Mouse (Mus musculus) ES-Bruce4 (cell line): ENCODE measurements at regions not wholly inside any gene's neighbourhood (a gene's known extent, or its start where the extent isn't known, plus 50 kb on each side); places are given as distances from the start of the nearest gene placed in this dataset.

Experiments
- H3K27ac ChIP-seq: 2 replicates; pipeline ENCODE4 v1.5.1; 2012; ENCODE audit warnings: low read length, inconsistent platforms; ENCODE audit not compliant: insufficient read depth
- H3K27me3 ChIP-seq: 2 replicates; pipeline ENCODE4 v1.6.1; 2012; ENCODE audit warnings: mild to moderate bottlenecking, low read length, inconsistent platforms; ENCODE audit not compliant: control insufficient read depth, poor library complexity, insufficient read depth, severe bottlenecking
- H3K36me3 ChIP-seq: 2 replicates; pipeline ENCODE4 v1.6.1; 2012; ENCODE audit warnings: inconsistent platforms, mild to moderate bottlenecking, low read length, moderate library complexity; ENCODE audit not compliant: control insufficient read depth, poor library complexity, insufficient read depth, severe bottlenecking
- H3K4me1 ChIP-seq: one replicate; pipeline ENCODE4 v1.8.1; 2011; ENCODE audit warnings: low read length; ENCODE audit not compliant: control insufficient read depth, insufficient read depth
- H3K4me3 ChIP-seq: 2 replicates; pipeline ENCODE4 v1.5.1; 2011; ENCODE audit warnings: low read depth, mild to moderate bottlenecking, low read length
- H3K9ac ChIP-seq: 2 replicates; pipeline ENCODE4 v1.6.1; 2012; ENCODE audit warnings: low read depth, mild to moderate bottlenecking, inconsistent platforms; ENCODE audit not compliant: poor library complexity, severe bottlenecking
- H3K9me3 ChIP-seq: replicated peaks from 2 replicates; pipeline ENCODE4 v1.6.1; 2012; ENCODE audit warnings: mild to moderate bottlenecking, low read length, inconsistent platforms; ENCODE audit not compliant: control insufficient read depth, poor library complexity, insufficient read depth, severe bottlenecking
- CTCF ChIP-seq: IDR thresholded peaks from one replicate; pipeline ENCODE4 v1.8.1; 2011; ENCODE audit warnings: low read depth, low read length
- EP300 ChIP-seq: IDR thresholded peaks from 2 replicates; pipeline ENCODE4 v1.6.1; 2011; ENCODE audit warnings: low read depth, low read length; ENCODE audit not compliant: insufficient read depth
- POLR2A ChIP-seq: IDR thresholded peaks from one replicate; pipeline ENCODE4 v1.8.1; 2011; ENCODE audit warnings: low read length; ENCODE audit not compliant: insufficient read depth

DNA sequence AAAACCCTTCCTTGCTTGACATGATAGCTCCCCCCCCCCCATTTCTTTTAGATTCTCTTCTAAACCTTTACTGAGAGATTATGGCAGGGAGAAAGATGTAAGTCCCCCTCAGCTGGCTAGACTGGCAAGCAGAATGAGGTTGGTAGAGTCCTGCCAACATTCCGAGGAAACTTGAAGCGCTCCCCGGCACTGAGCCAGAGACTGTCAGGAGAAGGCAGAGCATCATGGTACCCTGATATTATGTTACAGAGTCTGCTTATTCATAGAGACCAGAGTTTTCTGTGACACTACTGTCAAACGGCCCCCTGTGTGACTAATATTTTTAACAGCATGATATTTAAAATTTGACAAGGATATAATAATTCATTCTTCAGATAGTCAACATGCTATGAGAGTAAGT lies 358.0 kb upstream of the Zic4 start:
- H3K4me3 ChIP-seq: no peak overlapping the region
- no peaks in the 10 kb centered on the region for H3K9me3 ChIP-seq
- H3K27ac ChIP-seq: no peak overlapping the region
- TF ChIP-seq EP300 (no peak), POLR2A (no peak), CTCF (no peak)
- no peaks in the 10 kb centered on the region for H3K36me3 ChIP-seq
- no peaks in the 10 kb centered on the region for H3K27me3 ChIP-seq
- H3K4me1 ChIP-seq: no peaks in the 10 kb centered on the region
- no peak overlapping the region for H3K9ac ChIP-seq

DNA sequence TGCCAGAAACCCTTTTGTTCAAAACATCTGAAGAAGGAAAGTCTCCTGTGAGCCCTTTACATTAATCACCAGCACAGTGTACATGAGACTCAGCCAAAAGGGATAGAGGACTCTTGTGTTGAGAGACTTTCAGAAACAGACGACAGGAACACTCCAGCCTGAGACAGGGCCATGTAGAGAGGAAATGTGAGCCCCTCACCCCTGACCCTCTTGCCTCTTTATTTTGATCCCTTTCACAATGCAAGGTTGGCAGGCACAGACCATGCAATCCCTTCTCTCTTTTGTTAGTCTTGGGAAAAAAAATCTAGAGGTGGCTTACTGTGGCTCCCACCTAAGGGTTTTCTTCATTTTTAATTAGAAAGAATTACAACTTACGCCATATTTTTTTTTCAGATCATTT lies 321.7 kb upstream of the Zic4 start:
- H3K9me3 ChIP-seq: no peaks in the 10 kb centered on the region
- TF ChIP-seq CTCF: no peak
- TF ChIP-seq POLR2A: no peak
- no peak for TF ChIP-seq EP300
- H3K27ac ChIP-seq: no peak overlapping the region
- H3K4me3 ChIP-seq: no peak overlapping the region
- no peaks in the 10 kb centered on the region for H3K36me3 ChIP-seq
- H3K4me1 ChIP-seq: no peaks in the 10 kb centered on the region
- H3K9ac ChIP-seq: no peak overlapping the region
- H3K27me3 ChIP-seq: no peaks in the 10 kb centered on the region

- H3K4me1 ChIP-seq: no peaks in the 10 kb centered on the region
- no peak overlapping the region for H3K27ac ChIP-seq
- no peak overlapping the region for H3K9ac ChIP-seq
- H3K4me3 ChIP-seq: no peak overlapping the region
- no peaks in the 10 kb centered on the region for H3K27me3 ChIP-seq
- no peak for TF ChIP-seq EP300
- TF ChIP-seq POLR2A: no peak
- no peak for TF ChIP-seq CTCF
- H3K36me3 ChIP-seq: no peaks in the 10 kb centered on the region
- no peaks in the 10 kb centered on the region for H3K9me3 ChIP-seq
Measured at GRCm38 (mm10) chr9:91048569-91048968, 313.6 kb upstream of the Zic4 start.

GRCm38 (mm10) chr9:91053065-91053793 lies 309.0 kb upstream of the Zic4 start:
- H3K4me3 ChIP-seq: no peak overlapping the region
- no peak overlapping the region for H3K27ac ChIP-seq
- no peaks in the 10 kb centered on the region for H3K36me3 ChIP-seq
- TF ChIP-seq EP300: no peak
- TF ChIP-seq POLR2A: no peak
- TF ChIP-seq CTCF: no peak
- no peaks in the 10 kb centered on the region for H3K4me1 ChIP-seq
- H3K9me3 ChIP-seq: no peaks in the 10 kb centered on the region
- no peak overlapping the region for H3K9ac ChIP-seq
- H3K27me3 ChIP-seq: no peaks in the 10 kb centered on the region

DNA sequence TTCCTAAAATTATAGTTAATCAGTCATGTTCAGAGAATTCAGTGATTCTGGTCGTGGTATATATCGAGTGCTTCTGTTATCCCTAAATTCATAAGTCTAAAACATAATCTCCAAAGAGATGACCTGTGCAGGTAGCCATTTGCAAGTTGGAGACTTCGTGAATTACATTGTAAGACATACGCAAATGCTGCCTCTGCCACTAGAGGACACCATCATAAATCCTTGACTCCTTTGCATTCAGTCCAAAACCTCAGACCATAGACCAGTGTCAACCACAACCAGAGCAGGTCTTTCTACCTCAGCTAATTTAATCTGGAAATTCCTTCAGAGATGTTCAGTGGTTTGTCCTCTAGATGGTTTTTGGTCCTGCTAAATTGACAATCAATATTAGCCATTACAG lies 302.8 kb upstream of the Zic4 start:
- no peak for TF ChIP-seq CTCF
- TF ChIP-seq POLR2A: no peak
- no peak for TF ChIP-seq EP300
- H3K27ac ChIP-seq: no peak overlapping the region
- no peak overlapping the region for H3K4me3 ChIP-seq
- no peaks in the 10 kb centered on the region for H3K9me3 ChIP-seq
- no peaks in the 10 kb centered on the region for H3K4me1 ChIP-seq
- H3K36me3 ChIP-seq: no peaks in the 10 kb centered on the region
- H3K27me3 ChIP-seq: no peaks in the 10 kb centered on the region
- H3K9ac ChIP-seq: no peak overlapping the region

DNA sequence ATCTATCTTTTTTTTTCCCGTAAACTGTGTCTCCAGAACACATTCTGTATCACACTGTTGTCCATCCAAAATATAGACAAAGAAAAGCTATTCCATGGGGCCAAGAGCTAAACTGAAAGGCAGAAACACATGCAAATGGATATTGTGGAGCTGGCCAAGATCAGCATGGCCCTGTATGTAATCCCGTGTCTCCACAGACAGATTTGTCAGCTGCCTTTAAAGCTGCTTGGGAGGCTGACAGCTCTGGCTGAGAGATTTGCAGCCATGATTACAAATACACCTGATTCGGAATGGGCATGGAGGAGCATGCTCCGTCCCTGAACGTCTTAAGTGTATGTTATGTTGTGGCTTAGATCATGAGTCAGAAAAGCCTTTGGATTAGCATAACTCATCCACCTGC lies 292.7 kb upstream of the Zic4 start:
- Histone ChIP-seq H3K27me3 (no peaks in the 10 kb centered on the region), H3K9me3 (no peaks in the 10 kb centered on the region)
- TF ChIP-seq EP300: no peak
- no peak for TF ChIP-seq CTCF

More for the DNA sequence above, 292.7 kb upstream of the Zic4 start:
- Histone ChIP-seq H3K27ac (no peak overlapping the region), H3K36me3 (no peaks in the 10 kb centered on the region), H3K4me3 (no peak overlapping the region), H3K4me1 (no peaks in the 10 kb centered on the region), H3K9ac (no peak overlapping the region)
